Mouse (Mus musculus) cerebellum, adult 2 months (tissue): ENCODE results near the gene Gcg. TPM values are rescaled to one million over a fixed set of nuclear protein-coding genes. Genes with fewer than 3 reads are reported as not detected.
A peak's percentile ranks its signal among the peaks of the same experiment; 100 is the strongest.

Source experiments
- DNase-seq, 2 experiments: peaks; one replicate each; pipeline ENCODE4 v3.0.0; 2021
- H3K27ac ChIP-seq: fragments of 200-500 bp; 2 replicates; pipeline ENCODE4 v1.5.1; 2012; ENCODE audit warnings: low read length, control low read depth, inconsistent platforms; ENCODE audit not compliant: insufficient read depth
- H3K27me3 ChIP-seq: fragments of 200-500 bp; 2 replicates; pipeline ENCODE4 v1.6.1; 2012; ENCODE audit warnings: inconsistent platforms, mild to moderate bottlenecking, low read length, moderate library complexity; ENCODE audit not compliant: control insufficient read depth, insufficient read depth
- H3K4me1 ChIP-seq: fragments of 200-500 bp; 2 replicates; pipeline ENCODE4 v1.6.1; 2011; ENCODE audit warnings: low read length; ENCODE audit not compliant: control insufficient read depth, insufficient read depth
- H3K4me3 ChIP-seq: fragments of 200-500 bp; replicated peaks from 2 replicates; pipeline ENCODE3; 2011; ENCODE audit warnings: mild to moderate bottlenecking, low read depth, low read length, control low read depth; ENCODE audit not compliant: insufficient read depth
- CTCF ChIP-seq: fragments of 200-500 bp; IDR thresholded peaks from 2 replicates; pipeline ENCODE4 v1.5.1; 2011; ENCODE audit warnings: low read depth, mild to moderate bottlenecking, control low read depth, low read length, moderate library complexity, borderline replicate concordance; ENCODE audit not compliant: insufficient read depth
- POLR2A ChIP-seq: fragments of 200-500 bp; IDR thresholded peaks from 2 replicates; pipeline ENCODE4 v1.6.1; 2011; ENCODE audit warnings: low read length, control low read depth, borderline replicate concordance; ENCODE audit not compliant: insufficient read depth
- WGBS: fragments of 180-500 bp; shearing (Covaris S2); methylation state at CpG from one replicate; pipeline ENCODE4 v1.1.7; 2018; 5-methylcytosine and 5-hydroxymethylcytosine counted together
- polyA plus RNA-seq: library from polyadenylated mRNA; depleted of rRNA; stranded (reverse); fragments of >200 nt; gene quantifications from 2 replicates; pipeline ENCODE4 v1.2.3, GENCODE M21; 2012; rRNA removed

The Gcg gene
- 0.41 TPM in 1 of 2 replicates, not detected in the other for polyA plus RNA-seq

- no peak for TF ChIP-seq POLR2A
- TF ChIP-seq CTCF: no peak
- no peak within 1 kb of the TSS for H3K27ac ChIP-seq
- no peak for DNase-seq
- WGBS: 87% methylated on average over 9 of the region's 9 CpGs
- H3K27me3 ChIP-seq: no peaks in the 10 kb centered on the region
- no peak within 1 kb of the TSS for H3K4me3 ChIP-seq
- no peaks in the 10 kb centered on the region for H3K4me1 ChIP-seq
These were observed at the start of gene Gcg for GRCm38 (mm10) chr2:62483550-62483949. Gene Gcg (minus strand): TSS chr2:62483650.

- TF ChIP-seq CTCF: no peak
- TF ChIP-seq POLR2A: no peak
- H3K4me1 ChIP-seq: no peaks in the 10 kb centered on the region
- H3K4me3 ChIP-seq: no peak overlapping the region
- no peak overlapping the region for H3K27ac ChIP-seq
- no peak for DNase-seq
- 84% methylated on average over 1 of the region's 1 CpGs for WGBS
- no peaks in the 10 kb centered on the region for H3K27me3 ChIP-seq
These were observed 47.6 kb upstream of the Gcg start for GRCm38 (mm10) chr2:62531065-62531464.

- Histone ChIP-seq H3K4me1 (no peaks in the 10 kb centered on the region), H3K4me3 (no peak overlapping the region), H3K27ac (no peak overlapping the region), H3K27me3 (no peaks in the 10 kb centered on the region)
- no peak for DNase-seq
- 96% methylated on average over 9 of the region's 9 CpGs for whole genome bisulfite sequencing
- TF ChIP-seq CTCF: no peak
- TF ChIP-seq POLR2A: no peak
These were observed 42.9 kb upstream of the Gcg start for GRCm38 (mm10) chr2:62526399-62526798.

- no peak overlapping the region for H3K27ac ChIP-seq
- no peak for TF ChIP-seq CTCF
- TF ChIP-seq POLR2A: no peak
- DNase-seq: no peak
- 76% methylated on average over 2 of the region's 2 CpGs for WGBS
- H3K4me1 ChIP-seq: no peaks in the 10 kb centered on the region
- no peak overlapping the region for H3K4me3 ChIP-seq
- H3K27me3 ChIP-seq: no peaks in the 10 kb centered on the region
These were observed 34.3 kb upstream of the Gcg start for GRCm38 (mm10) chr2:62517790-62518189.

- WGBS: 88% methylated on average over 6 of the region's 6 CpGs
- DNase-seq: no peak
- TF ChIP-seq POLR2A (no peak), CTCF (no peak)
These were observed 31.0 kb upstream of the Gcg start for GRCm38 (mm10) chr2:62514477-62514876.

GRCm38 (mm10) chr2:62513477-62513876 is 30.0 kb upstream of the Gcg start:
- Histone ChIP-seq H3K27me3 (no peaks in the 10 kb centered on the region), H3K4me1 (no peaks in the 10 kb centered on the region), H3K27ac (no peak overlapping the region), H3K4me3 (no peak overlapping the region)
- WGBS: 19% methylated on average over 15 of the region's 15 CpGs
- DNase-seq: peak; percentile 77 to 84
- no peak for TF ChIP-seq CTCF
- TF ChIP-seq POLR2A: no peak

More at GRCm38 (mm10) chr2:62514477-62514876, 31.0 kb upstream of the Gcg start:
- Histone ChIP-seq H3K27me3 (no peaks in the 10 kb centered on the region), H3K27ac (no peak overlapping the region), H3K4me1 (no peaks in the 10 kb centered on the region), H3K4me3 (no peak overlapping the region)

GRCm38 (mm10) chr2:62507130-62507529 is 23.7 kb upstream of the Gcg start:
- DNase-seq: no peak
- H3K27me3 ChIP-seq: no peaks in the 10 kb centered on the region
- H3K4me1 ChIP-seq: no peaks in the 10 kb centered on the region
- no peak for TF ChIP-seq POLR2A
- TF ChIP-seq CTCF: no peak
- WGBS: 95% methylated on average over 5 of the region's 5 CpGs
- no peak overlapping the region for H3K4me3 ChIP-seq
- no peak overlapping the region for H3K27ac ChIP-seq

GRCm38 (mm10) chr2:62506441-62506840 is 23.0 kb upstream of the Gcg start:
- no peak overlapping the region for H3K27ac ChIP-seq
- 57% methylated on average over 2 of the region's 2 CpGs for WGBS
- DNase-seq: no peak
- H3K4me3 ChIP-seq: no peak overlapping the region
- no peak for TF ChIP-seq CTCF
- TF ChIP-seq POLR2A: no peak
- no peaks in the 10 kb centered on the region for H3K27me3 ChIP-seq
- H3K4me1 ChIP-seq: no peaks in the 10 kb centered on the region

- H3K4me1 ChIP-seq: no peaks in the 10 kb centered on the region
- 68% methylated on average over 4 of the region's 4 CpGs for WGBS
- H3K27ac ChIP-seq: no peak overlapping the region
- TF ChIP-seq POLR2A: no peak
- TF ChIP-seq CTCF: no peak
- H3K27me3 ChIP-seq: no peaks in the 10 kb centered on the region
- no peak for DNase-seq
- no peak overlapping the region for H3K4me3 ChIP-seq
These were observed 20.9 kb upstream of the Gcg start for GRCm38 (mm10) chr2:62504269-62504796.
